Mouse (Mus musculus) right cerebral cortex, adult 18-20 months (tissue): ENCODE data around the gene Galr2.
A peak's percentile ranks its signal among the peaks of the same experiment; 100 is the strongest.
"Not testable (repeated sequence)": the region's sequence is repeated elsewhere in the genome, so short reads cannot be mapped to it uniquely, and the experiment has no call there.

Source experiments
- DNase-seq: peaks from one replicate; pipeline ENCODE4 v3.0.0; 2022; ENCODE audit warnings: mixed read lengths

The Galr2 gene

DNA sequence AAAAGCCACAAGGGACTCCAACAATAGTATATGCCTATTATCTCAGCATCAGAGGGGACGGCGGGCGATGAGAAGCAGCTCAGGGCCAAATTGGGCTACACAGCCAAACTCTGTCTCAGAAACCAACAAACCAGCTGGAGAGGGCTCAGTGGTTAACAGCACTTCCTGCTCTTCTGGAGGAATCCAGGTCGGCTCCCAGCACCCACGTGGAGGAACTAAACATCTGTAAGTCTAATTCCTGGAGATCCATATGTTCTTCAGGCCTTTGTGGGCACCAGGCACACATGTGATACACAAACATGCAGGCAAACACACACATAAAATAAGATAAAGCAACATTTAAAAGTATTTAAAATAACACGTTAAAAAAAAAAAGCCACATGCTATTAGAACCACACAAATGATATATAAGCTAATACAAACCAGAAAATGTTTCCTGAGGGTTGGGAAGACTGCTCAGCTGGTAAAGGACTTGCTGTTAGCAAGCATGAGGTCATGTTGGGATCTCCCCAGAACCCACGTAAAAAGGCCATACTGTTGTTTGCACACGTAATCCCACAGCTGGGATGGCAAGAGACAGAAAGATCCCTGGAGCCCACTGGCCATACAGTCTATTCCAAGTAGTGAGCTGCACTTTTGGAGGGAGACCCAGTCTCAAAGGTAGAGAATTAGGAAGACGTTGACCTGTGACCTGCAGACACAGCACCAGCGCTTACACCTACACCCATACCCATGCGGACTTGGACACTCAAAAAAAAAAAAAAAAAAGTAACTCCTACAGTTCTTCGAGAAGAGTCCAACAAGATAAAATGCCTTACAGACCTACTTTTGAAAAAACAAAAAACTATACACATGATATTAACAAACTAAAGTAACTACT lies 7.9 kb upstream of the Galr2 start:
- no peak for DNase-seq

DNA sequence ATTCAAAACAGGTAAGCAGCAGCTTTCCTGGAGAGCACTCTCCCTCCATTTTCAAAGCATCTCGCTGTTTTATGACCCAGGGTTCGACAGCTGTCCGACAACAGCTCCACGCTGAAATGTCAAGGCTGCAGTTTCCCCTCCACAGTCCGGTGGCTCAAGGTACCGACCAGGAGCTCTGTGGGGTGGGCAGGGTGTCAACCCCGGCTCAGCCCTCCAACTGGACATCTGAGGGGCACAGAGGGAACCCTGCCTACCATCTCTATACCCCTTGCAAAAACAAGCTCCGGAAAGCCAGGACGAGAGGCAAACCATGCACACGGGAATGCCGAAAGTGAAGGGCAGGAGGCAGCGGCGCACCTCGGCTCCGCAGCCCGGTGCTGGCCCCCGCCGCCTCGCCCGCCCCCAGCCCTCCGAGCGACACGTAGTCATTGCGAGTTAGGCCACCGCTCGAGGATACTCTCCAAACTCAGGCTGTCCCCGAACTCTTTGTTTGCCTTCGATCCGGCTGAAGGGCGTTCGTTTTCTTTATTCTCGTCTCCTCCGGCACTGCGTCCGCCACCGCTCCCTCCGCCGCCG lies 7.2 kb upstream of the Galr2 start:
- no peak for DNase-seq

DNA sequence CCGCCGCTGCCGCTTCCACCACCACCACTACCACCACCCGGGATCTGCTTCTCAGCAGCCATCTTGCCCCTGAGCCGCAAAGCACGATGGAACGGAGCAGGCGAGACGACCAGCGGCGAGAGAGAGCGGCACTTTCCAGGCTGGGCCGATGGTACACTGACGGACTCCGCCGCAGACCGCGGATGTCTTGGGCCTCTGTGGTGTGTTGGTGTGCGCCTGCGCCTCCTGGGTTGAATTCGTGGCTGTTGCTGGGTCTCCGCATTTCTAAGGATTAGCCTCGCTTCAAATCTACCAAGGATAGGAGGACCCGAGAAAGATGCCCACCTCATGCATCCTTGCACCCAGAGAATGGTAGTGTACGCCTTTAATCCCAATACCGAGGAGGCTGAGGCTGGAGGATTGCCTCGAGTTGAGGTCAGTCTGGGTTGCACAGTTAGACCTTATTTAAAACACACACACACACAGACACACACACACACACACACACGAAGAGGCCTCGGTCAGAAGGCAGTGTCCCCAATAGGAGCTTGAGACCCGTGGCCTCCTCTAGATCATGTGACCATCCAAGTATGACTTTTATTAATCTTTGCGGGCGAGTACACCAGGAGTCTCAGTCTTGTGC lies 6.6 kb upstream of the Galr2 start, which contains the start of gene Srp68:
Gene Srp68, minus strand, starts transcription at position 173 of the 622 bp plus-strand sequence.
- peak; percentile 97 for DNase-seq

DNA sequence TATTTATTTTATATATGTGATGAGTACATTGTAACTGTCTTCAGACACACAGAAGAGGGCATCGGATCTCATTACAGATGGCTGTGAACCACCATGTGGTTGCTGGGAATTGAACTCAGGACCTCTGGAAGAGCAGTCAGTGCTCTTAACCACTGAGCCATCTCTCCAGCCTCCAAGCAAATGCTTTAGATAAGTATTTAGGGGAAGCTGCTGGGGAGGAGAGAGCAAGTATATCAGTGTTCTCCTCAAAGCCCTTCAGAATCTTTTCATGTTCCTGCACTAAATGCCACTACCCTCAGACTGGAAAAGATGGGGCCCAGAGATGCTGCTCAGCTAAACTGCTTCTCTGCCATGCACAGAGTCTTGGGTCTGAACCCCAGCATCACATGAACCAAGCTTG lies 3.6 kb upstream of the Galr2 start:
- not testable (repeated sequence) for DNase-seq

DNA sequence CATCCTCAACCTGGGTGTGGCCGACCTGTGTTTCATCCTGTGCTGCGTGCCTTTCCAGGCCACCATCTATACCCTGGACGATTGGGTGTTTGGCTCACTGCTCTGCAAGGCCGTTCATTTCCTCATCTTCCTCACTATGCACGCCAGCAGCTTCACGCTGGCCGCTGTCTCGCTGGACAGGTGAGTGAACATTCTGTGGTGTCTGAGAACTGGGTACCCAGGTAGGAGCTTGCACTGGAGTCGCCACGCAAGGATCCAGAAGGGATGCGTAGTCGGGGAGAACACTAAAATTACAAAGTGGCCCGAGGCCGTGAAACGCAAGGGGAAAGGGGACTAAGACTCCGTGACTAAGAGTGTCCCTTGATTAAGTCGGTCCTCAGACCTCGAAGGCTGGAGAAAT lies 932 bp downstream of the Galr2 start:
- DNase-seq: no peak

DNA sequence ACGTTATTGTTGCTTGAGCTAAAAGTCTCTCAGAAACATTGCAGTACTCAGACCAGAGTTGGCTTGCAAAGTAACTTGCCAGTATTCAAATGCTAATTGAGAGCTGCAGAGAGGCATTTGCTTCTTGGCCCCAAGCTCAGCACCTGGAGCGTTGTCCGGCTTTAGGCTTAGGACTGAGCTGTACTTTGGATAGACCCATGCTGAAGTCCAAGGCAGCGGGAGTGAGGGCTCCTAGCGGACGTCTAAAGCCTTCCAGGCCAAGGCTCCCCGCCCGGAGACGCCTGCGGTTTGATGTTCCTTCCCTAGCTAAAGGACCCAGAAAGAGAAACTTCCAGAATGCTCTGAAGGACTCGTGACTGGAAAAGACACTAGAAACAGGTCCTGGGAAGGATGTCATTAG lies 1.4 kb downstream of the Galr2 start:
- DNase-seq: no peak

DNA sequence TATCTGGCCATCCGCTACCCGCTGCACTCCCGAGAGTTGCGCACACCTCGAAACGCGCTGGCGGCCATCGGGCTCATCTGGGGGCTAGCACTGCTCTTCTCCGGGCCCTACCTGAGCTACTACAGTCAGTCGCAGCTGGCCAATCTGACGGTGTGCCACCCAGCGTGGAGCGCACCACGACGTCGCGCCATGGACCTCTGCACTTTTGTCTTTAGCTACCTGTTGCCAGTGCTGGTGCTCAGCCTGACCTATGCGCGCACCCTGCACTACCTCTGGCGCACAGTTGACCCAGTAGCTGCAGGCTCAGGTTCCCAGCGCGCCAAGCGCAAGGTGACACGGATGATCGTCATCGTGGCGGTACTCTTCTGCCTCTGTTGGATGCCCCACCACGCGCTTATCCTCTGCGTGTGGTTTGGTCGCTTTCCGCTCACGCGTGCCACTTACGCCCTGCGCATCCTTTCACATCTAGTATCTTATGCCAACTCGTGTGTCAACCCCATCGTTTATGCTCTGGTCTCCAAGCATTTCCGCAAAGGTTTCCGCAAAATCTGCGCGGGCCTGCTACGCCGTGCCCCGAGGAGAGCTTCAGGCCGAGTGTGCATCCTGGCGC lies 2.3 kb downstream of the Galr2 start:
- DNase-seq: no peak

DNA sequence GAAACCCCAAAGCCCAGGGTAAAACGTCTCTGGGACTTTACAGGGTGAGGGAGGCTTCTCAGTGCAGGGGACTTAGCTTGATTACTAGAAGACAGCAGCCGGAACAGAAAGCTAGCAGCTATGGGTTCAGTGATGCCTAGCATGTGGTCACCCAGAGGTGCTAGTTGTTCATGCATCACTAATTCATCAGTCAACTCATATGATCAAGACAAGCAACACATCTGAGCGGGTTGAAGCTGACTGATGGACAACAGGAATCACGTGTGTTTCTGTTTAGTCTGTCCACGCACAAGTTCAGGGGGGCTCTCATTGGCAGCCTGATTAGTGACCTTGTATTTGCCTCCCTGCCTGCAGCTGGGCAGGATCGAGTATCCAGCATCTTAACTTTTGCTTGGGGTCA lies 3.2 kb downstream of the Galr2 start:
- no peak for DNase-seq

DNA sequence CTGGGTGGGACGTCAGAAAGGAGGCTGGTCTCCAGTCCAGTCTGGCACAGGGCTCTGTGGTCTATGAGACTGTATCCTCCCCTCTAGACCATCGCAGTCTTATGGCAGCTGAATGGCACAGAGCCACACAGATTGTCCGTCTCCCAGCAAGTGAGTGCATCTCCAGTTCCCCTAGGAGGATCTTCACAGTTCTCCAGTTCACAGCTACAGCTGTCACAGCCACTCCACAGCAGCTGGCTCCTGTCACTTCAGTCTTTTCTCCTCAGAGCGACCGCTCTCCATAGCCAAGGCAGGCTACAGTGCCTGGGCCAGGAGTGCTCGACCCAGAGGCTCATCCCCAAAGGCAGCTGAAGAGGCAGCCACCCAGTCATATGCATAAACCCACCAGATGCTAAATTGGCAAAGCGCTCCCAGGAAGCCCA lies 5.0 kb downstream of the Galr2 start:
- DNase-seq: no peak

DNA sequence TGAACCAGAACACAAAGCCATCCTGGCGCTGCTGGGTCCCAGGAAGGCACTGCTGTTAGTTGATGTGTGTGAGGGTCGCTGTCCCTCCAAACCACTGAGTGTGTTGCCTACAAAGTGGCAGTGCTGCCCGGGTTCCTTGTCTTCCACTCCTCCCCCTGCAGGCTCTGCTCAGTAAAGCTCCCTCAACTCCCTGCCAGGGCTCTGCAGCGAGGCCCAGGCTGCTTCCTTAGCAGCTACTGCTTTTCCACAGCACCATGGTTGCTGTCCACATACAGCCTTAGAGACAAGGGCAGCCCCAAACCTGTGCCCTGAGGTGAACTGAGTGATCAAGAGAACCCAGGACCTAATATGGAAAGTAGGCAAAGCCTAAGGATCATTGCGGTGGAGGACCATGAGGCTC lies 6.6 kb downstream of the Galr2 start:
- no peak for DNase-seq

DNA sequence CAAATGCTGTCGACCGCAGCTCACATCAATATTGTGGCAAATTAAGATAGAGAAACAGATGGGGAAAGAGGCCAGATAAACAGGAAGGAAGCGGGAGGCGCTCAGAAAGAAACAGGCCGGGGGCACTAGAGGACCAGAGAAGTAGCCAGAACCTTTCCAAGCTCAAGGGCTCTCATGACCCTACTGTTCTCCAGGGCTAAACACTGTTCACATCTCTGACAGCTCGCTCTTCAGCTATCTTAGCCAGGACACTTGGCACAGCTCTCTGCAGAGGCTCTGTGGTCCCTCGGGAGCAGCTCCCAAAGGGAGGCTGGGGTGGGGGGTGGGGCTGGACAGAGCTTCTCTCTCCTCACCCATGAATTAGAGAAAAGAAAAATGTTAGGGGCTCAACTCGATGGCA lies 9.8 kb downstream of the Galr2 start:
- DNase-seq: no peak

DNA sequence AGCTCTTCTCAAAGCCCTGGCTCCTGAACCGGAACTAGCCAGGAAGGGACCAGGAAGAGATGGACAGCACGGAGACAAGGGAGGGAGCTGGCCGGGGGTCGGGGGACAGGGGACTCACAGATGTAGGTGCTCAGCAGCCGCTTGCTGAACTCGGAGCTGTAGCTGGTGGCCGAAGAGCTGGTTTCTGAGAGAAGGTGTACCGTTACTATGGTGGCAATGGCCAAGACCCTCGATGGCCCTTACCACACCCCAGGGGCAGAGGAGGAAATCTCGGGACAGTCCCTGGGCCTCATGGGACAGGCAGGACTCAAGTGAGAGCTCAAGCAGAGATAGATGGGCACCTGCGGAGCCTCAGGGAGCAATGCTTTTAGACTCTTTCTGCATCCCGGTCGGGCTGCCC lies 11.7 kb downstream of the Galr2 start:
- DNase-seq: no peak

DNA sequence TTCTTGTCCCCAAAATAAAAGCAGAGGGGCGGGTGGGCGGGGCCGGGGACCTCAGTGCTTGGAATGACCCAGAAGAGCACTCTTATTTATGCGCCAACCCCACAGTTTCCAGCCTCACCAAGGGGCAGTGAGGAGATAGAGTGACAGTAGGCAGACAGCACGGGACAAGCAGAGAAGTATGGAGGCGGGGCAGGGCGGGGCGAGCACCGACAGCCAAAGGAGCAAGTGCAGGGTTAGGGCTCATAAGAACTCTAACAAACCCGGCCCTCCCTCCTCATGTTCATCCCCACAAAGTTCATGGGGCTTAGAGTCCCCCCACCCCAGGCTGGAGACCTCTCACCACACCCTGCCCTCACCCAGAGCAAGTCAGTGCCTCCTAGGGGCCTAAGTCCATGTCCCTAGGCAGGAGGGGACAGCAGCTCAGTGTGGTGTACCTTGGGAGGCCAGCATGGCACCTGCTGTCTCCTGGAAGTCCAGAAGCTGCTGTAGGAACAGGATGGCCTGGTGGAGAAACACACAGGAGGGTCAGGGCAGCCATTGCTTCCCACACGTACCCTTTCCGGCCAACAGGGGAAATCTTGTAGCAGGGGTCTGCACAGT lies 12.9 kb downstream of the Galr2 start:
- DNase-seq: no peak

DNA sequence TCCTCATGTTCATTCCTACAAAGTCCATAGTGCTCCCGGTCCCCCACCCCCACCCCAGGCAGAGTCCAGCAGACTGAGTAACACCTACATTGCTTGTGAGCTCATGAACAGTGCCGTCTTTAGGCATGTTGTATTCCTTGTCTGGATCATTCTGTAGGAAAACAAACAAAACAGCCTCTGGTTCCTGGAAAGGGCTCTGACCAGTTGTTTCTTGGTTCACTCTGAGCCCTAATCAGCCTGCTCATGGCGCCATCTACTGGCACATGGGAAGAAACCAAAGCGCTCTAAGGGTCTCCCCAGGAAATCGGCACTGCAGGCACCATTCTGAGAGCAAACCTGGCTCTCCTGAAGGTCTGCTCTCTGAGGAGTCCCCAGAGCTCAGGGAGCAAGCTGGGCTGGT lies 13.6 kb downstream of the Galr2 start:
- peak; percentile 33 for DNase-seq

DNA sequence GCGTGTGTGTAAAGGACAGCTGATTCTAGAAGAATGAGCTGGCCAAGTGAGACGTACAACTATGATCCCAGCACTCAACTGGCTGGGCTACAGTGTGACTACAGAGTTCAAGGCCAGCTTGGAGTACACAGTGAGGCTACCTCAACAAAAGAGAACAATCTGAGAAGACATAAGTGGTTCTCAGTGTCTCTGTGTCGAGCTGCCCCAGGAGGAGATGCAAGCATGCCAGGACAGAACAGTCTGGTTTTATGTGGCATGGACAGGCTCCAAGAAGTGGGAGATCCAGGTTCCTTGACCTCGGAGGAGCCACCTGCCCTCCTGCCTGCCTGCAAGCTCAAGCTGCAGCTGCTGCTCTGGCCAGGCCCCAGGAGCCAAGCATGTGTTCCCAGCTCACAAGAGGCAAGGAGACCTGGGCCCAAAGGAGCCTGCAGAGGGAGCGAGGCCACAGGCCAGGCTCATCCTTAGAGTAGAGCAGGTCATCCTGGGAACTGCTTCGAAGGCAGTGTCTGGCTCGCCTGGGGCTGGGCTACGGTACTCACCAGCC lies 15.5 kb downstream of the Galr2 start:
- no peak for DNase-seq

DNA sequence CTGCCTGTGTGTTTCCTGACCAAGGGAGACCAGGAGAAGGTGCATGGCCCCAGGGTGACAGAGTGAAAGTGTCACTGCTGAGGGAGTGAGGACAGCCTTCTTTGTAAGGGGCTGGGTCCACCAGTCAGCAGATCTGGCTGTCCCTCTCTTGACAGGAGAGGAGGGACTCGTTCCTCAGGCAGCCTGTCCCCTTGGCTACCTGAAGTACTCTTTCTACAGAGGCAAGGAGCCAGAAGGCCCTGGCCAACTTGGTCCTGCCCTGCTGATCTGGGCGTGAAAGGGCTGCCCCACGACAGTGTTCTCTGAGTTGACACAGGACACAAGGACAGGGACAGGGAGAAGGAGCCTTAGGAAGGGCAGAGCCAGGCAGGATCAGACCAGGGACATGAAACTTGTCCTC lies 16.3 kb downstream of the Galr2 start:
- DNase-seq: no peak

DNA sequence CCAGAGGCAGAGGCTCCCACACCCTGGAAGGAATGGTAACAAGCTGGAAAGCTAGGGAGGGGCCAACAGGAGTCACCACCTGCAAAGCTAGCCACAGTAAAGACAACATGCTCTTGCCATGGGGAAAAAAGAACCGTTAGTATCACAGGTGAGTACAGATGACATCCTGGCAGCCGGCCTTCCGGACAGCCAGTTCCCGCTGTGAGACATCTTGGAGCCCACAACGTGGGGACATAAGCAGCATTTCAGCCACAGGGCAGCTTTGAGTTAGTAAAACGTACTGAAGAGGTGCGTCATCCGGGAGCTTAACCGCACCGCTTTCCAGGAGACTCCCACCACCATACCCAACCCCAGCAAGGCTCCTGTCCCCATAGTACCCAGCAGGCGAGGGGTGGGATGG lies 17.5 kb downstream of the Galr2 start:
- no peak for DNase-seq

DNA sequence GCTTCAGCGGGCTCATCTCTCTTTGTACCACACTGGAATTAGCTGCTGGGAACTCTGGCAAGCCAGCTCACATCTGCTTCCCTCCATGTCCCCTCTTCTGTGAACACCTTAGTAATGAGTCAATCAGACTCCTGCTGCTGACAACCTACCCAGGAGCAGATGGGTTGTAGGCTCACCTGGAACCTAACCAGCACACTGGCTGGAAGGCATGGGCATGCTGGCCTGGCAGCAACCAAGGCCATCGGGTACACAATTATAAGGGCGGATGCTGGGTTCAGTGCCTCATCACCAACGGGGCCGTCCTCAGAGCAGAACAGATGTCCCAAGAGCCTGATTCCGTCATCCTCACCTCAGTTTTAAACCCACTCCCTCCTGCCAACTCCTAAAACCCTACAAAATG lies 17.9 kb downstream of the Galr2 start:
- no peak for DNase-seq

DNA sequence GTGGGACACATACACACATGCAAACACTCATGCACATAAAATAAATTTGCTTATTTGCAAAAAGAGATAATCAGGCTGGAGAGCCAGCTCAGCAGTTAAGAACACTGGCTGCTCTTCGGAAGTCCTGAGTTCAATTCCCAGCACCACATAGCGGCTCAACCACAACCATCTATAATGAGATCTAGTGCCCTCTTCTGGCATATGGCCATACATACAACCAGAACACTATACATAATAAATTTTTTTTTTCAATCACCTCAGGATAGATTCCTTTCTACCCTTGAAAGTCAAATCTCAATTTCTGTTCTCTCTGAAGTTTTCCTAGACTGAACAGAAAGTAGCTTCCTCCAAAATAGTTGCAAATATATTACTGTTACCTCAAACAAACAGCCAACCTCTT lies 24.7 kb downstream of the Galr2 start:
- no peak for DNase-seq

DNA sequence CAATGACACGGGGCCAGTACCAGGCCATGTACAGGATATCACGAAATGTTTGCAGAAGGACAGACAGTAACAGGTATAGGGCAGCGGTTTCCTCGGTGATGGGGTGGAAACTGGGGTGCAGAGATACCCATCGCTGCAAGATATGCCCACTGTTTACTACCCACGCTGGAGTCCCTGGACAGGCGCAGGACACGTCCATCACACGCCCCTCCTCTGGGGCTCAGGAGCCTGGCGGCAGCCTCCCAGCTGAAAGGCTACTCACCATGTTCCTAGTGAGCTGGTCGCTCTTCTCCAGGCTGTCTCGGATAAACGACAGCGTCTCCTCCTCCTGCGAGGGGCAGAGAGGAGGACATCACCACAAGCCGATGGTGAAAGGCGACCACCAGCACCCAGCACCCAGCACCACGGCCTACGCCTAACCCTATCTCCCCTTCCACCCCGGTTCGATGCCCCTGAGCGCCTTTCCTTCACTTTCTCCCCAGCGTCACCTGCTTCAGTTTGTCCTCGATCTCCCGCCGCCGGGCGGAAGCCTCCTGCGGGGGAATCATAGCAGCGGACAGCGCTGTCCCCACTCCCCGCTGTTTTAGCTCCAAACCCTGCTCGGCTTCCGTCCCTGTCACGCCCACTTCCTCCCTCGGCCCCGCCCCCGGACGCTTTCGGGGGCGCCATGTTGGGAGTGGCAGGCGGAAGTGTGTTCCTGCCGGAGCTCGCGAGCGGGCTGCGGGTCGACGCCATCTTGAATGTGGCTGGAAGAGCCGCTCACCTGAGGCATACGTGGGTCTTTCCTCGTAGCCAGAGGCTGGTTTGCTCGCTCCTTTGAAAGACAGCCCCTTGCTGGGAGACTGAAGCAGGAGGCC lies 25.6 kb downstream of the Galr2 start:
- peak; percentile 92 for DNase-seq

DNA sequence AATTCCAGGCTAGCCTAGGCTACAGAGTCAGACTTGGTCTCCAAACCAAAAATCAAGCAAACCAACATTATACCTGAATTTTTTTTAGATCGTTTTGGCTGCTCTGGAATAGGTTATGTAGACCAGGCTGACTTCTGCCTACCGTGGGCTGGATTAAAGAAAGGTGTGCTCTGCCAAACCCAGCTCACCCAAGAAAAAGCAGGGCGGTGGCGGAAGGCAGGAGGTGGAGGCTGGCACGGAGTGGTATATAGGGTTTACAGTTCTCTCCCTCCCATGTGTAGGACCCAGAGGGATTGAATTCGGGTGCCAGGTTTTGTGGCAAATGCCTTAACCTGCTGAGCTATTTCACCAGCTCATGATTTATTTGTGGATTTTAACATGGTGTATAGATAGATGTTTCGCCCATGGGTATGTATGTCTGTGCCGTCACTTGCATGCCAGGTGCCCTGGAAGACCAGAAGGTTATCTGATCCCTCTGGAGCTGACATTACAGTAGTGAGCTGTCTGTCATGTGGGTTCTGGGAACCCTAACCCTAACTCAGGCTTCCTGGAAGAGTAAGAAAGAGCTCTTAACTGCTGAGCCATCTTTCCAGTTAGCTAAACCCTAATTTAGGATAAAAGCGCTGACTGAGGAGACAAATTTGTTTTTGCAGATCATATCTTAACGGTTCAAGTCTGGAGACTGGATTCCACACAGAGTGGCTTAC lies 26.4 kb downstream of the Galr2 start, which contains the start of gene Exoc7:
Gene Exoc7, minus strand, starts transcription at position 215 of the 707 bp plus-strand sequence.
- no peak for DNase-seq
